Mouse (Mus musculus): ENCODE results near the gene Sgce. TPM values are rescaled to one million over a fixed set of nuclear protein-coding genes. Genes with fewer than 3 reads are reported as not detected.

Sgce gene
- polyA plus RNA-seq, 1 experiment = 5.4 TPM

DNA sequence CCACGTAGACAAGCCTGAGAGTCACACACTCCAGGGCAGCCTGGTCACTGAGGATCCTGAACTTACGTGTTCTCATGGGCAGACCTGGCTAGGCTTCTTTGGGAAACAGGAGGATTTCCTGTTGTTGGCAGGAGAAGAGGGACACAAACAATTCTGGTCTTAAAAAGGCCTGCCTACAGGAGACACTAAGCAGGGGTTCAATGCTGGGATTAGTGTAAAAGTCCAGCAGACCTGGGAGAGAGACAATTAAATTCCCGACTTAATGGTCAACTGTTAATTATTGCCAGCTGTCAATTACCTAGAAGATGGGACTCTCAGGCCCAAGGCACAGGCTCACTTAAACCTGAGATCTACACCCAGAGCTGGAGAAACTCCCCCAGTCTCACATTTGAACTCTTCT is 51.2 kb downstream of the Sgce start:
- TF ChIP-seq CTCF (IDR thresholded peaks at IDR 0.05; ENCODE audit: control insufficient read depth, insufficient read depth, insufficient replicate concordance, low read depth, low read length) (no peak), POLR2A (IDR thresholded peaks at IDR 0.05; ENCODE audit: control insufficient read depth, low read depth, low read length) (no peak)
- no peak overlapping the region for H3K4me3 ChIP-seq (ENCODE audit: control insufficient read depth, low read depth, low read length)
- H3K4me1 ChIP-seq (ENCODE audit: control insufficient read depth, insufficient read depth, low read length) = no peaks in the 10 kb centered on the region
- no peaks in the 10 kb centered on the region for H3K27me3 ChIP-seq (ENCODE audit: control insufficient read depth, insufficient read depth, low read length)
- H3K27ac ChIP-seq (ENCODE audit: control insufficient read depth, insufficient read depth, low read depth, low read length) = no peak overlapping the region
- H3K36me3 ChIP-seq (ENCODE audit: control insufficient read depth, insufficient read depth, low read length) = no peaks in the 10 kb centered on the region

DNA sequence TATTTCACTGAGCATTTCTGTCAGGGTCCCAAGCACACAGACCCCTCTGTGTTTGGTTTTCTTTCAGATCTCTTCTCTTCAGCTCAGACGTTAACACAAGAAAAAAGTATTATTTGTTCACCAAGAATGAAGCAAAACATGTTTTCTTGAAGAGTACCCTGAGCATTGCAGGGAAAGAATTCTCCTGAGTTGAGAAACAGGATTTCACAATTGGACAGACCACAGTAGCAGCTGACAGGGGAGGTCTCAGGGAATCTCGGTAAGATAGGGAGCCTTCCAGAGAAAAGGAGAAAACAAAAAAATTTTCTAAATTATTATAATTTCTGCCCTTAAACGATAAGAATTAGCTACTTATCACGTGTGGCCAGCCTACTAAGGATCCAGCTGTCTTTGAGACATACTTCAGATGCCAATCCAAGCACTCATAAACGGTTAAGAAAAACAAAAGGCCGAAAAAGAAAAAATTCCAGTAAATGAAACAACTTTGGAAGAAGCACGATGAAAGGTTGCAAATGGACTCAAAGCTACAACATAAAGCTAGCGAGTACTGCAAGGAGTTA is 52.3 kb downstream of the Sgce start:
- Histone ChIP-seq H3K27me3 (ENCODE audit: control insufficient read depth, insufficient read depth, low read length) (no peaks in the 10 kb centered on the region), H3K4me3 (ENCODE audit: control insufficient read depth, low read depth, low read length) (no peak overlapping the region), H3K36me3 (ENCODE audit: control insufficient read depth, insufficient read depth, low read length) (no peaks in the 10 kb centered on the region), H3K27ac (ENCODE audit: control insufficient read depth, insufficient read depth, low read depth, low read length) (no peak overlapping the region), H3K4me1 (ENCODE audit: control insufficient read depth, insufficient read depth, low read length) (no peaks in the 10 kb centered on the region)
- TF ChIP-seq CTCF (IDR thresholded peaks at IDR 0.05; ENCODE audit: control insufficient read depth, insufficient read depth, insufficient replicate concordance, low read depth, low read length) (no peak), POLR2A (IDR thresholded peaks at IDR 0.05; ENCODE audit: control insufficient read depth, low read depth, low read length) (no peak)

DNA sequence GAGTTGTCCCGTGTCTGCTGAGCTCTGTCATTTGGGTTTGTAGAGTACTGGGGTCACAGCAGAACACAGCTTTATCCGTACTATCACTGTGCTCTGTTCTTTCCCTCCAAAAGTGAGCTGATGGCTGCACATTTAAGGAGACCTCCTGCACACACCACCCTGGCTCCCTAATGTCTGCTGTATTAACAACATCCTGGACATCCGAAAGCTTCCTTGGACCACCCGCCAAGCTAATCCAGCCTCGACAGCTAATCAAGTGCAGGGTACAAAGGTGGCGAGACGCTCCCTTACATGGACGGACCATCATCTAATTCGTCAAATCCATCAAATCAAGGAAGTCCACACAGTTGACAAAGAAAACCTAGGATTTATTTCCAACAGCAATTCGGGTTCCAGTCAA is 53.5 kb downstream of the Sgce start:
- no peak overlapping the region for H3K27ac ChIP-seq (ENCODE audit: control insufficient read depth, insufficient read depth, low read depth, low read length)
- no peaks in the 10 kb centered on the region for H3K27me3 ChIP-seq (ENCODE audit: control insufficient read depth, insufficient read depth, low read length)
- TF ChIP-seq CTCF (IDR thresholded peaks at IDR 0.05; ENCODE audit: control insufficient read depth, insufficient read depth, insufficient replicate concordance, low read depth, low read length) (no peak), POLR2A (IDR thresholded peaks at IDR 0.05; ENCODE audit: control insufficient read depth, low read depth, low read length) (no peak)
- H3K4me3 ChIP-seq (ENCODE audit: control insufficient read depth, low read depth, low read length) = no peak overlapping the region
- no peaks in the 10 kb centered on the region for H3K4me1 ChIP-seq (ENCODE audit: control insufficient read depth, insufficient read depth, low read length)
- H3K36me3 ChIP-seq (ENCODE audit: control insufficient read depth, insufficient read depth, low read length) = no peaks in the 10 kb centered on the region

DNA sequence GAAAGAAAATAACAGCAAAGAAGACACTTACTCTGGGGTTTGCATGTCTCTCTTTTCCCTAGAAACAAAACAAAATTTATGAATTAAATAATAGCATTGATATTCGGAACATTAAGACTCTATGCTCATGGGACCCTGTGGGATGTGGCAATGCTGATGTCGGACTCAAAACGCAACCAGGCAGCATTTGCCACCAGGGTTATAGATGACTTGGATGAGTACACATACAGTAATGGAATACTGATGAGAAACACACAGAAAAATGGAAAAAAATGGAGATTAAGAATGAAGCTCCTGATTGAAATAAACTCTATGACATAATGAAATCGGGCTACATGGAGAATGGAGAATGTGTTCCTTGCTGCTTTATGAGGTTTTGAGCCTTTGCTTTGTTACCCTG is 56.6 kb downstream of the Sgce start:
- H3K27ac ChIP-seq (ENCODE audit: control insufficient read depth, insufficient read depth, low read depth, low read length) = no peak overlapping the region
- no peaks in the 10 kb centered on the region for H3K27me3 ChIP-seq (ENCODE audit: control insufficient read depth, insufficient read depth, low read length)
- H3K4me3 ChIP-seq (ENCODE audit: control insufficient read depth, low read depth, low read length) = no peak overlapping the region
- no peaks in the 10 kb centered on the region for H3K4me1 ChIP-seq (ENCODE audit: control insufficient read depth, insufficient read depth, low read length)
- no peak for TF ChIP-seq CTCF (IDR thresholded peaks at IDR 0.05; ENCODE audit: control insufficient read depth, insufficient read depth, insufficient replicate concordance, low read depth, low read length)
- no peak for TF ChIP-seq POLR2A (IDR thresholded peaks at IDR 0.05; ENCODE audit: control insufficient read depth, low read depth, low read length)
- H3K36me3 ChIP-seq (ENCODE audit: control insufficient read depth, insufficient read depth, low read length) = no peaks in the 10 kb centered on the region

DNA sequence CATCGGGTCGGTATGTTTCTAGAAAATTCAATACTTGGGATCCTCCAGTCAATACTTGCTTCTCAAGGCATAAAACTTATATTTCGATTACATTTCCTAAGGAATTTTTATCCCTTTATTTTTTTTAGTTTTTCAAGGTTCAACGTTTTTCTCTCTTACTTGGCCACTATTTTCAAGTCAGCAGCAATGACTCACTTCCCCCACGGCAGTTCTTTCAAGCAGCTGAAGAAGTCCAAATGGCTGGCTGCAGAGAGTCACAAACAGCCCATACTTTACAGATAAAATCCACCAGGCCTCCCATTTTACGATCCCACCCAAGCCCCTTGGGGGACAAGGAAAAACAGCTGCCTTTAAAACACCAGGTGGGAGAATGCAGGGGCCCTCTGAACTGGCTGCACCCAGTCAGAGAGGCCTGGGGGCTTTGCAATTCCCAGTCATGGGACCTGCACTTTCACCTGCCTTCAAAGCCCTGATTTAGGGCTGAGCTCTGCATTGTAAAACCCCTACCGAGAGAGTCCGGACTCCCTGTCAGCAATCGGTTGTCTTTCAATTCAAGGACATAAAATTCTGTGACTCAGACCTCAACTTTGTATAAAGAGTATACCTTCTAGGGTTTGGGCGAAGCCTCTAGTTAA is 62.2 kb downstream of the Sgce start:
- no peaks in the 10 kb centered on the region for H3K36me3 ChIP-seq (ENCODE audit: control insufficient read depth, insufficient read depth, low read length)
- H3K4me3 ChIP-seq (ENCODE audit: control insufficient read depth, low read depth, low read length) = no peak overlapping the region
- H3K27ac ChIP-seq (ENCODE audit: control insufficient read depth, insufficient read depth, low read depth, low read length) = no peak overlapping the region

DNA sequence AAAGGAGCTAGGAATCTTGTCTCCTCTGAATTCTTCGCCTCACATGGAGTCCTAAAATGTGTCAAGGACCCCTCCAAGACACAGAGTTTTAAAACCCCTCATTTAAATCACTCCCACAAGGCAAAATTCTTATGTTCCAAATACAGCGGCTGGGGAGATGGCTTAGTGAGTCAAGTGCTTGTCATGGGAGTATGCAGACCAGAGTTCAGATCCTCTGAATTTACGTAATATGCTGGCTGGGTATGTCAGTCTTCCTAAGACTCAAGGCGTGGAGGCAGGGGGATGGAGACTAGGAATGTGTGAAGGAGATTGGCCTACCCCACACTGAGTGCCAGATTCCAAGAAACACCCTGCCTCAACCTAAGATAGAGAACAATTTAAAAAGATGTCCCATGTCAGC is 66.4 kb downstream of the Sgce start:
- Histone ChIP-seq H3K4me3 (ENCODE audit: control insufficient read depth, low read depth, low read length) (no peak overlapping the region), H3K4me1 (ENCODE audit: control insufficient read depth, insufficient read depth, low read length) (no peaks in the 10 kb centered on the region), H3K36me3 (ENCODE audit: control insufficient read depth, insufficient read depth, low read length) (no peaks in the 10 kb centered on the region), H3K27ac (ENCODE audit: control insufficient read depth, insufficient read depth, low read depth, low read length) (no peak overlapping the region), H3K27me3 (ENCODE audit: control insufficient read depth, insufficient read depth, low read length) (no peaks in the 10 kb centered on the region)
- TF ChIP-seq POLR2A (IDR thresholded peaks at IDR 0.05; ENCODE audit: control insufficient read depth, low read depth, low read length) = no peak

More for the DNA sequence above, 62.2 kb downstream of the Sgce start:
- no peak for TF ChIP-seq POLR2A (IDR thresholded peaks at IDR 0.05; ENCODE audit: control insufficient read depth, low read depth, low read length)
- no peak for TF ChIP-seq CTCF (IDR thresholded peaks at IDR 0.05; ENCODE audit: control insufficient read depth, insufficient read depth, insufficient replicate concordance, low read depth, low read length)
- Histone ChIP-seq H3K4me1 (ENCODE audit: control insufficient read depth, insufficient read depth, low read length) (no peaks in the 10 kb centered on the region), H3K27me3 (ENCODE audit: control insufficient read depth, insufficient read depth, low read length) (no peaks in the 10 kb centered on the region)

DNA sequence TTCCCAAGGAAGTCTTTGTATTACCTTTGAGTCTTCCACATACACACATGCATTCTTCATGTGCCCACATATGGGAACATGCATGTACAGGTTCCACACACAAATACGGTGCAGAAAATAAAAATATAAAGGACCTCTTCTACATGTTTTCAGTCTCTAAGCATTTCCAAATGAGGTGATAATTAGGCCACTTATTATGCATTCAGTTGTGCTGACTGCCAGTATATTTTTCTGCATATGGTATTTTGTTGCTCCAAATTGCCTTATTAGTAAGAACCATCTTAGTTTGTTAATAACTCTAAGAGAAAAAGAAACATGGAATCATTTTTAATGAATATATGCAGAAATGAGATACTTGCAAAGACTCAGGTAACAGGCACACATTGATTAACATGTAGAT is 67.0 kb downstream of the Sgce start:
- Histone ChIP-seq H3K36me3 (ENCODE audit: control insufficient read depth, insufficient read depth, low read length) (no peaks in the 10 kb centered on the region), H3K27me3 (ENCODE audit: control insufficient read depth, insufficient read depth, low read length) (no peaks in the 10 kb centered on the region), H3K4me1 (ENCODE audit: control insufficient read depth, insufficient read depth, low read length) (no peaks in the 10 kb centered on the region), H3K4me3 (ENCODE audit: control insufficient read depth, low read depth, low read length) (no peak overlapping the region), H3K27ac (ENCODE audit: control insufficient read depth, insufficient read depth, low read depth, low read length) (no peak overlapping the region)
- TF ChIP-seq POLR2A (IDR thresholded peaks at IDR 0.05; ENCODE audit: control insufficient read depth, low read depth, low read length) = no peak
- no peak for TF ChIP-seq CTCF (IDR thresholded peaks at IDR 0.05; ENCODE audit: control insufficient read depth, insufficient read depth, insufficient replicate concordance, low read depth, low read length)

Data from testis, adult 2 months (tissue).